Mouse (Mus musculus): Measurements from ENCODE around the gene Nr3c2.

Gene Nr3c2

GRCm38 (mm10) chr8:76971761-76972404 is 72.6 kb downstream of the Nr3c2 start:
- DNase-seq (ENCODE audit: extremely low read depth, low read depth), result no peak

DNA sequence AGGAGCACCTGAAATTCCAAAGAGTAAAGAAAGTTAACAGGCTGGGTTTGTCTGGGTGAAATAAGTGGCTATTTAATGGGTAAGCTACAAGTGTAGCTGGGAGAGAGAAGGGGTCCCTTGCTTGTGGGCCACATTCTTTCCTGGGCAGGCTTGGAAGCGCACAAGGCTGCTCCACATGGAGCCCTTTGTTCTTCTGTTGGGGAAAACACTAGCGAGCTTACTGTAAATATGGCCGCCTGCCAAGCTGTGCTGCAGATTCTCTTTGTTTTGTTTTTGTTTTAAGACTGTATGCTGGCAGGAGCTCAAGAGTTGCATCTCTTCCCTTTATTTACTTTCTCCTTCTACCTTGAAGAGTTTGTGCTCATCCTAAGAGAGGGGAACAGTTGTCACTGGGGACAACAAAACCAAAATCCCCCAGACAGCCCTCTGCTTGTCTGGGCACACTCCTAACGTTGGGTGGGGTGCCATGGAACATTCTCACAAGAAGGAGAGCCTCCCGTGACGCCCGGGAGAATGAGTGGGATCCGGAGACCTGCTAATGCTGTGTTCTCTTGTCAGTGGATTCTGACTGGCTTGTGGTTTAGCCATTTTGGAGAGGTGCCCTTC is 73.8 kb downstream of the Nr3c2 start:
- no peak for DNase-seq (ENCODE audit: extremely low read depth, low read depth)

- DNase-seq (ENCODE audit: extremely low read depth, low read depth), result no peak
Observed at GRCm38 (mm10) chr8:76977907-76978306, 78.7 kb downstream of the Nr3c2 start.

- DNase-seq (ENCODE audit: extremely low read depth, low read depth), result no peak
Observed at GRCm38 (mm10) chr8:76984082-76984481, 84.8 kb downstream of the Nr3c2 start.

- no peak for DNase-seq (ENCODE audit: extremely low read depth, low read depth)
Observed at GRCm38 (mm10) chr8:76984851-76985250, 85.6 kb downstream of the Nr3c2 start.

- no peak for DNase-seq (ENCODE audit: extremely low read depth, low read depth)
Observed at GRCm38 (mm10) chr8:76987876-76988275, 88.6 kb downstream of the Nr3c2 start.

- no peak for DNase-seq (ENCODE audit: extremely low read depth, low read depth)
Observed at GRCm38 (mm10) chr8:76998276-76998675, 99.0 kb downstream of the Nr3c2 start.

DNA sequence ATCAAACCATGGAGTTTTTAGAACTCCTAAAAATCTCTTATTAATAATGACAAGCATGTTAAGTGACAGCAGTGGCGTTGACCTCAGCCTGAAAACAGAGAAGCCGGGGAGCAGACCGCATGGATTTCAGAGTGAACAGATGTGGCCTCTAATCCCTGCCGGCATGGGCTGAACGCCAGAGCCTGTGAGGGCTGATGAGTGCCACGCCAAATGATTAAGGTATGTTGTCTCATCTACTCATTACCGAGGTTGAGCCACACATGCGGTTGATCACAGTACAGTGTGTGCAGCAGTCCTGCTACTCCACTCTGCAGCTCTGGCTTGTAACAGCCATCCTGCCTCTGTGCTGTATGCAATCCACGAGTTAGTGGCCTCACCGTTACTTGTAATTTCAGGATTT is 110.2 kb downstream of the Nr3c2 start:
- DNase-seq (ENCODE audit: extremely low read depth, low read depth), result no peak

DNA sequence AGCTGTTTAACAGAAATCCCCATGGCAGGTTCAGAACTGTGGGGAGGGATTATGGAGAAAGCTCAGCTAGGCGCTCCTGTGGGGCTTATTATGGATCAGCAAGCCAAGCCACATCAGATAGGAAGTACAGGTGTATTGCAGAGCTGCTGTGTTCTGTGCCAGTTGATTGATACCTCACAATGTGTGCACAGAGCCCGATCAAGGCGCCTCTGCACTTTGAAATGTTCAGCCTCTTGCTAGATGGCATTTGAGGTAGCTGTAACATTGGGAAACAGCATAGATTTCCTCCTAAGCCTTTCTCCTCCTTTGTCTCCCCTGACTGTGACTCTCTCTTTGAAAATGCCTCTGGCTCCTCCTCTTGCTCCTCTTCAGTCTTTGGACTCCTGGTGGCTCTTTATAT is 112.7 kb downstream of the Nr3c2 start:
- no peak for DNase-seq (ENCODE audit: extremely low read depth, low read depth)

DNA sequence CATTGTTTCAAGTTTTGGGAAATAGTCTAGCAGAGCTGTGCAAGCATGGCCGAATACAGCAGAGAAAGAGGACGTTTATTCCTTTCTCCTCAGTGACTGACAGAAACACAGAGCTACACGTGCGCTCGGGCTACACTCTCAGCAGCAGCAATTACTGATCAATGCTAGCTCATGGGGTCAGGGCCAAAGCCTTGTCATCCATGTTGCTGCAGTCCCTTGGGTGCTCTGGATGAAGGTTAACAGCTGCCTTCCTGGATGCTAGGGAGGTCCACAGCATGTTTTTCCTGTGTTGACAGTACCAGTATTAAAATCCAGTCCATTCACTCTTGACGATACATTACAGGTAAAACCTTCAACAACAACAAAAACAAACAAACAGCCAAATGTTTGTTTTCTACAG is 113.4 kb downstream of the Nr3c2 start:
- no peak for DNase-seq (ENCODE audit: extremely low read depth, low read depth)

- DNase-seq (ENCODE audit: extremely low read depth, low read depth), result peak; percentile 2
Observed at GRCm38 (mm10) chr8:77016713-77017112, 117.5 kb downstream of the Nr3c2 start.

GRCm38 (mm10) chr8:77023837-77024710 is 124.8 kb downstream of the Nr3c2 start:
- no peak for DNase-seq (ENCODE audit: extremely low read depth, low read depth)

DNA sequence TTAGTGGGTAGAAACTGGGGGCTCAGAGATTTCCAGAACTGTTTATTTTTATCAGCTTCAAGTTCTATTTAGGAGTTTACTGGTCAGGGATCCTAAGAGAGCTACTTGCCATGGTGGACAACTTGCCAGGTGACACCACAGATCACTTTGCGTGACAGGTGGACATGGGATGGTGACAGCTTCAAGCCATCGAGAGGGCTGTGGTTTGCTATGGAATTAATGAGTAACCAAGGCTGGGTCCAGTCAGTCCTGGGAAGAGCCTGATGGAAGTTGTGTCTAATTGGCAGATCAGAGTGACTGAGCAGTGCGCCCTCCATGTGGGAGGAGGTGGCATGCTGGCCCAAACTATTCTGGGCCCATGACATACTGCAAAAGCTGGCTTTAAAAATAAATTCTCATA is 132.0 kb downstream of the Nr3c2 start:
- no peak for DNase-seq (ENCODE audit: extremely low read depth, low read depth)

- DNase-seq (ENCODE audit: extremely low read depth, low read depth), result no peak
Observed at GRCm38 (mm10) chr8:77033706-77034464, 134.6 kb downstream of the Nr3c2 start.

GRCm38 (mm10) chr8:77034465-77034829 is 135.2 kb downstream of the Nr3c2 start:
- no peak for DNase-seq (ENCODE audit: extremely low read depth, low read depth)

DNA sequence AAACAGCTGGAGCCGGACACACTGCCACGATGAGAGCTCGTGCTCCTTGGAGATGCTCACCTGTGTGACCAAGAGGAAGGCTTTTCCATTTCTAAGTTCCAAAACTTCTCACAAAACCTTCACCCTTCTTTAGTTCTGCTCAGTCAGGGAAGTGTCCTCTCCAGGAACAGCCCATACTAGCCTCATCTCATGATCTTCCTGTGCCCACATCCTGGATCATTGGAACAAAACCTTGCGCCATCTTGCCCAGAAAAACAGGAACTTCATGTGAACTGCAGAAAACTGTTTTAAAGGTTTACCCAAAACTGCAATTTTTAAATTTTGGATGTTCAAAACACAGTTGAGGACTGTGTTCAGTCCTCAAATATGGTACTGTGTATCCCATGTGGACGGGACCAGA is 142.0 kb downstream of the Nr3c2 start:
- no peak for DNase-seq (ENCODE audit: extremely low read depth, low read depth)

GRCm38 (mm10) chr8:77044849-77045248 is 145.6 kb downstream of the Nr3c2 start:
- peak; percentile 6 for DNase-seq (ENCODE audit: extremely low read depth, low read depth)

GRCm38 (mm10) chr8:77045711-77046110 is 146.5 kb downstream of the Nr3c2 start:
- no peak for DNase-seq (ENCODE audit: extremely low read depth, low read depth)

GRCm38 (mm10) chr8:77046217-77046616 is 147.0 kb downstream of the Nr3c2 start:
- no peak for DNase-seq (ENCODE audit: extremely low read depth, low read depth)

DNA sequence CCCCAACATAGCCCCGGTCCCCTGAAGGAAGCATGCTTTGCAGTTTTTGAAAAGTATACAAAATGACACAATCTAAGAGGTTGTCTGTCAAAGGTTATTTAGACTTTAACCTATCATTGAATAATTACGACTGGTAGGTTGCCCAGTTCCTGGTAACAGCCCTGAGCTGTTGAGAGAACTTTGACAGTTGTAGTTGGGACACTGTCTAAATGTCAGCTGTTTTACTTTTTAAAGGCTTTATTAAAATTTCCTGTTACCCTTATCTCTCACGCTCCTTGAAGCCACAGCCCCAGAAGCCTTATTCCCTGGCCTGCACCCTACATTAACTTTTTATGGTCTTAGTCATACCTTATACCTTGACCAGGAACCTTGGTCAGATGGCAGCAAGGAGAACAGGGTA is 147.5 kb downstream of the Nr3c2 start:
- no peak for DNase-seq (ENCODE audit: extremely low read depth, low read depth)

GRCm38 (mm10) chr8:77051399-77052275 is 152.4 kb downstream of the Nr3c2 start:
- DNase-seq (ENCODE audit: extremely low read depth, low read depth), result no peak

All from MEL-GATA-1-ER (cell line).